Mouse (Mus musculus): Measurements from ENCODE around the gene Itk.
A peak's percentile ranks its signal among the peaks of the same experiment; 100 is the strongest.

Gene Itk

GRCm38 (mm10) chr11:46308271-46308974 lies 80.9 kb downstream of the Itk start:
- DNase-seq (ENCODE audit: low read depth, low spot score) = no peak

DNA sequence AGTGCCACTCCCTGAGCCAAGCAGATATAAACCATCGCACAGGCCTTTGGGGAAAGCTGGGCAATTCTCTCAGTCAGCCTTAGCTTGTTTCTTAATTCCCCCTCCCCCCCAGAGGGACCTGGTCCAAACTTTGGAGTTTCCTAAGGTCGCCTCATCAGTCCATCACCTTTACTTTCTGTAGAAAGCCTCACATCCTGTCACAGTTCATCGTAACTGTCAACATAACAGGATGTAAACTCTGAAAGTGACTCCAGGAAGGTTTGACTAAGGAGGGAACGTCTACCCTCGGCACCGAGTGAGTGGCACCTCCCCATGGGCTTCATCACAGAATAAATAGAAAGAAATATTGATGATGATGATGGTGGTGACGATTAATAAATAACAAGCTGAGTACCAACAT lies 81.5 kb downstream of the Itk start:
- no peak for DNase-seq (ENCODE audit: low read depth, low spot score)

DNA sequence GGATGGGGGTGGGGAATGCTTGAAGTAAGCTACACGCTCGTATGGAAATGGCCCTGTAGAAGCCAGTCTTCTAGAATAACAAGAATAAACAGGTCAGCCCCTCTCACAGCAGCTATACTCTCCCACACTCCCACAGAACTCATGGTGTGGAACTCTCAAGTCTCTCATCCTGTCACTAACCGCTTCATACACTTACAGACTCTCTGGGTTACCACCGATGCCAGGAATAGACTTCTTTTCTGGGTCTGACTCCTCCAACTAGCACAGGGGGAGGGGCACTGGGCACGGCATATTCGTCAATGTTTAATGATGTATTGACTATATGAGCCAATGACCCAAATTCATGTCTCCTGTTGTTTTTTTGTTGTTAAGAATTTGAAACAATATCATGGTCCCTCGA lies 82.5 kb downstream of the Itk start:
- DNase-seq (ENCODE audit: low read depth, low spot score) = no peak

DNA sequence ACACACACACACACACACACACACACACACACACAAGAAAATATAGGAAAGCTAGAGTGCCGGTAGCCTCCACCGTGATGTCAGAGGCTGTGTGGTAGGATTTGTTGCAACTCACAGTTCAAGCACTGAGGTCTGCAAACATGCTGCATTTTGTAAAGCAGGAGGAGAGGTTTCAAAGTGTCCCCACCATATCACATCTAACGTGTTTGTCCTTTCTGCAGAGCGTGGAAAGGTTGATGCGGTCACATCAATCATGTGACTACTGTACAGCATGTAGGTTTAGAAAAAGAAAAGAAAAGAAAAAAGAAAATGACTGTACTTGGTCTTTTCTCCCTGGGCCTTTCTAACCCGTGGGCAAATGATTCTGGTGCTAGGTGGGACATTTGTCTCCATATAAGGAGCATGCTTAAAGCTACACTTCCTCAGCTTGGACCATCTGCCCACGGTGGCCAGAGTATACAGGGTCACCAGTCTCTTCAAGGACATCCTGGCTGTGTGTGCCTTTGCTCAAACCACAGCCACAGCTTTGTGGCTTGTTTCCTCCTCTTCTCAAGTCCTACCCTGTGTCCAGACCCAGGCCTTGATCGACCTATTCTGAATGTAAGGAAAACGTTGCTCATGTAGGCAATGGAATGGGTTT lies 83.3 kb downstream of the Itk start:
- no peak for DNase-seq (ENCODE audit: low read depth, low spot score)

- DNase-seq (ENCODE audit: low read depth, low spot score) = no peak
Measured at GRCm38 (mm10) chr11:46304864-46305710, 84.2 kb downstream of the Itk start.

DNA sequence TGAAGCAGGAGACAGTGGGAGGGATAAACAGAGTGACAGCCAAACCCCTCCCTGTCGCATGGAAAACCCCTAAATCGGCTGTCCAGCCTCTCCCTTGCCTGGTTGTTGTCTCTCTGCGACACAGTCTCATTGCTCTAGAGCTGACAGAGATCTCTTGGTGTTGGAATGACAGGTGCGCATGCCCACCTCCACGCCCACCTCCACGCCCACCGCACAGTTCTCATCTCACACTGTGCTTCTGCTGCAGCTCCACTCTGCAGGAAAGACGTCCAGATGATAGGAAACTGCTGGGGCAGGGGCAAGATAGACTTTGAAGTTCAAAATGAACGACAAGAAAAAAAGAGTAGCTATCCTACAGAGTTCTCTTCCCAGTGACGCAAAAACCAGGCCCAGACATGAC lies 85.2 kb downstream of the Itk start:
- DNase-seq (ENCODE audit: low read depth, low spot score) = no peak

- no peak for DNase-seq (ENCODE audit: low read depth, low spot score)
Measured at GRCm38 (mm10) chr11:46302471-46302870, 86.8 kb downstream of the Itk start.

- DNase-seq (ENCODE audit: low read depth, low spot score) = no peak
Measured at GRCm38 (mm10) chr11:46301579-46302248, 87.6 kb downstream of the Itk start.

DNA sequence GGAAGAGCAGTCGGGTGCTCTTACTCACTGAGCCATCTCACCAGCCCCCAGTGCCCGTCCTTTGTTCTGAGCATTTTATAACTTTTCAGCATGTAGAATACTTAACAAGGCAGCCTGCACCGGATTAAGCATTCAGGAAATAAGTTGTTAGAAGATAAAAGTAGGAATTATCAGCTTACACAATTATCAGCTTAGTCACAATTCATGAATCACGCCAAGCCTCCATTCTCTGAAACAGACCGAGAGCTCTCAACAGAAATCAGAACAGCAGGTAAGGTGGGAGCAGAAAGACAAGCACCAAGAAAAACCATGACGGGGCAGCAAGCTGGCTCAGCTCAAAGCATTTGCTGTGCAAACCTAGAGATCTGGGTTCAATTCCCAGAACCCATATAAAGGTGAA lies 89.4 kb downstream of the Itk start:
- no peak for DNase-seq (ENCODE audit: low read depth, low spot score)

DNA sequence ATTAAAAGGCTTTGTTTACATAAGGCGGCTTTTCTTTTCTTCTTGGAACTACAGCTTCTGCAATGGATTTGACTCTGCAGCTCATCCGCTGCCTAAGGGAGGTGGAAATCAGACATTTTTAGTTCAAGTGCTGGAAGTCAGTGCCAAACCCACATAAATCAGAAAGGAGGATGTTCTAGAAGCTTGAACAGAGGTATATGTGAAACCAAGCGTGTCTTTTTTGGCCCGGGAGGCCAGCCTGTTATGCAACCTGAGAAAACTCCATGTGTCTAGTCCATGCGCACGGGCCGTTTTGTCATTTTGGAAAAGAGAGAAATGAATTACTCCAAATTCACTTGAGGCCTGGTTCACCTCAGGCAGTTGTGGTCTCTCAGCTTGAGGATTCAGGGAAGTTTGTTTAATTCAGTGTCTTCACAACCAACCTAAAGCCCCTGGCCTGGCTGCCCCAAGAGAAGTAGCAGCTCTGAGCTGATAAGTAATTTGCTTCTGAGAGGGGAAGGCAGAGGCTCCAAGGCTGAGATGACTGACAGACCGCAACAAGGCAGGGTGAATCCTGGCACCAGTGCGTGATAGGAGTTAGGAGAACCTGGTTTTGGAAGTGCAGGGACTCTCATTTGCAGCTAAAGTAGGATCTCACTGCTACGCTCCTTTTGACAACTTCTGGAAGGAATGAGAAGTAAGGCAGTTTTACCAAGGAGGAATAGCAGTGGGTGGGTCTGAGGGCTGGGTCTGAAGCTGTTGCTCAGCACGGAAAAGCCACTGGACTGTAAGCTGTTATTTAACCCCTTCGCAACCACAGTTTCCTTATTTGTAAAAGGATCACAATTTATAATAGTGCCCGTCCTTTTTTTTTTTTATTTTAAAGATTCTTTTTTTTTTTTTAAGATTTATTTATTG lies 90.2 kb downstream of the Itk start:
- DNase-seq (ENCODE audit: low read depth, low spot score) = no peak

GRCm38 (mm10) chr11:46294390-46294789 lies 94.9 kb downstream of the Itk start:
- DNase-seq (ENCODE audit: low read depth, low spot score) = no peak

DNA sequence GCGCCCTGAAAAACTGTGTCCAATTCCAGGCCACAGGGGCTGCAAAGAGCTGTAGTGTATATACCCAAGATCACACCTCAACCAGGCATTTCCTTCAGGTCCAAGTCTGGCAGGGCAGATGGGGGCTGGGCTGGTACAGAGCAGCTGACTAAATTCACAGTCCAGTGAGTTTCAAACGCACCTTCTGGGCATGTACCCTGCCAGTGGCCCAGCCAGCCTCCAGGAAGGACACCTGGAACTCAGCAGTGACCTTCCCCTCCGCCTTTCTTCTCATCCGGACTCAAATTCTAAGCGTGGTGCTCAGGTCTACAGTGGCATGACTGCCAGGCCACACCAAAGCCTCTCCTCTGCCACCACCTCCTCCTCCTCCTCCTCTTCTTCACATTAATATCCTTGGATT lies 95.8 kb downstream of the Itk start:
- DNase-seq (ENCODE audit: low read depth, low spot score) = no peak

DNA sequence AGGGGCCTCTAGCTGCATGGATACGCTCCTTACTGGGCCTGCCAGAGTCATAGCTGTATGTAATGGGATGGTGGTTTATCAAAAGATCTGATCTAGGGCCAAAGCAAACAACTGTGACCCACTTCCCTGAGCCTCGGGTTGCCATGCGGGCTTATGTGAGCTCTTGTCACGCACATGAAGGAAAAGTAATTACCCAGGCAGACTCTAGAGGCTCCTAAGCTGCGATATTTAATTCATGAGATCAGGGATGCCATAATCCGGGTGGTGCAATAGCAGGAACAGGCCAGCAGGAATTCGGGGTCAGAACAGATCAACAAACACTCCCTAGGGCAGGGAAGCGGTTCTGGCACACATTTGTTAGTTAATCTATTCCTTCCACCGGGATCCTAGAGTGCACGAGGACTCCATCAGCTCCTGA lies 98.3 kb downstream of the Itk start:
- no peak for DNase-seq (ENCODE audit: low read depth, low spot score)

- no peak for DNase-seq (ENCODE audit: low read depth, low spot score)
Measured at GRCm38 (mm10) chr11:46289561-46289960, 99.8 kb downstream of the Itk start.

DNA sequence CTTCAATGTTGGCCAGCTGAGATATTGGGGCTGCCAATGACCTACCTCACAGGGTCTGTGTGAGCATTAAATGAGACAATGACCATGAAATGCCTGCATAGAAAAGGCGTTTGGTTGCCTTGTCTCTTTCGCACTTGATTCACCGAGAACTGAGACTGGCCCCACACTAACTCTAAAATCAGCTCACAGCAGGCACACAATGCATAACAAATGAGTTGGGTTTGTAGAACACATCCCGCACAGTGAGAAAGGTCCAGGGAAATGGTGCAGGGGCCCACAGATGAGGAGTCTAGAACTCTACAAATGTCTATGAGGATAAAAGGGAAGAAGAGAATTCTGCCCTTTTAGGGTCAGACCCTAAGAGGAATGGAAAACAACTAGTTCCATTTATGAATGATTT lies 100.3 kb downstream of the Itk start:
- peak; percentile 21 for DNase-seq (ENCODE audit: low read depth, low spot score)

GRCm38 (mm10) chr11:46288091-46288490 lies 101.2 kb downstream of the Itk start:
- DNase-seq (ENCODE audit: low read depth, low spot score) = no peak

- DNase-seq (ENCODE audit: low read depth, low spot score) = no peak
Measured at GRCm38 (mm10) chr11:46286803-46287202, 102.5 kb downstream of the Itk start.

GRCm38 (mm10) chr11:46283800-46284199 lies 105.5 kb downstream of the Itk start:
- DNase-seq (ENCODE audit: low read depth, low spot score) = no peak

DNA sequence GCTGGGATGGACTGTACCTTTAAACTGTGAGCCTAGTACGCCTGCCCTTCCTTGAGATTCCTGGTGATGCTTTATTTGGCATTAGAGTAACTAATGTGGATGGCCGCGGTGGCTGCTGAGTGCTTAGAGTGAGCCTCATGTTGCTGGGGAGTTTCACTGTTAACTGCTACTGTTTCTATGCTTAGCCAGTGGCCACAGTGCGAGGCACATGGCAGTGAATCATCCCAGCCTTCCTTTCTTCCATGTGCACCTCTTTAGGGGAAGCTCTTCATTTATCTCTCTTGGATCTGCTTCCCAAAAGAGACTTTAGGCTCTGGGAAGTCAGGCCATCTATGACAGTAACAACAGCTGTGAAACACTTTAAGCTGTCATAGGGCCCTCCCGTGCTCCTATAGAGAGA lies 106.7 kb downstream of the Itk start:
- DNase-seq (ENCODE audit: low read depth, low spot score) = no peak

- DNase-seq (ENCODE audit: low read depth, low spot score) = no peak
Measured at GRCm38 (mm10) chr11:46278709-46279108, 110.6 kb downstream of the Itk start.

DNA sequence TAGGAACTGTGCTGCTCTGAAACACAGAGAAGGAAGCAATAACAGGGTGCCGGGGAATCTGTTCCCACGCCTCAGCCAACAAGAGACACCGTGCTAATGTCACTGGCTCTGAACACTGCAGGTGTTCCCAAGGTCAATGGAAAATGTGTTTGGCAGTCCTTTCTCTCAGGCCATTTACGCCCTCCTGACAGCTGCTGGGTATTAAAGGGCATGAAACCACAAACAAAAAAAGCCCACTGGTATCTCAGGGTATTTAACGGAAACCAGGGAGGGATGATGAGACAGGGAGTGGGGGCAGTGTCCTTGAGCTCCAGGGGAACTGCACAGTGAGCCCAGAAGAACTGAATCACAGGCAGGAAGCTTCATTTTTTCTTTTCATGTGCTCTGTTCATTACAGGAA lies 111.2 kb downstream of the Itk start:
- no peak for DNase-seq (ENCODE audit: low read depth, low spot score)

Measured in ZHBTc4 (cell line).